Mouse (Mus musculus) heart, adult 18-20 months (tissue): ENCODE data around the gene Map1b. TPM values are rescaled to one million over a fixed set of nuclear protein-coding genes. Genes with fewer than 3 reads are reported as not detected.

ENCODE experiments used
- DNase-seq, 2 experiments: peaks; one replicate each; pipeline ENCODE4 v3.0.0; 2021 to 2022; ENCODE audit warnings: mixed read lengths in 1 of 2
- total RNA-seq, 2 experiments: library from RNA; stranded (reverse); gene quantifications; 2 replicates each; pipeline ENCODE4 v1.2.3; 2021

The Map1b gene
- total RNA-seq, 2 experiments from 2014 or later, result 9.9 to 10.8 TPM

GRCm38 (mm10) chr13:99447403-99448199 lies 68.7 kb downstream of the Map1b start:
- peak; percentile 40 to 46 for DNase-seq

DNA sequence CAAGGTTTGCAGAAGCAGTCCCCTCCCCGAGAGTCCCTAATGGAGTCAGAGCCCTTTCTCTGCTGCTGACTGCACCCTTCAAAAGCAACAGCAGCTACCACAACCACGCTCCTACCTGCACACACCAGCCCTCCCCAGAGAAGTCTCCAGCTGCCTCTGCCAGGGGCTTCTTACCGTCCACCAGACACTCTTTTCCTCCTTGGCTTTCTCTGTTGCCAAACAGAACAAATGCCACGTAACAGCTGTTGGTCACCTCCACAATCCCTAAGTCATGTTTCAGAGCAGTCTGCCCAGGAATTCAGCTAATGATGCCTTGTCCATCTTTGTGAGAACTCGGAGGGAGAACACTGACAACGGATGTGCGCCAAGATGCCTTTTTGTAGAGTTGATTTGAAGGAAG lies 69.3 kb downstream of the Map1b start:
- no peak for DNase-seq

DNA sequence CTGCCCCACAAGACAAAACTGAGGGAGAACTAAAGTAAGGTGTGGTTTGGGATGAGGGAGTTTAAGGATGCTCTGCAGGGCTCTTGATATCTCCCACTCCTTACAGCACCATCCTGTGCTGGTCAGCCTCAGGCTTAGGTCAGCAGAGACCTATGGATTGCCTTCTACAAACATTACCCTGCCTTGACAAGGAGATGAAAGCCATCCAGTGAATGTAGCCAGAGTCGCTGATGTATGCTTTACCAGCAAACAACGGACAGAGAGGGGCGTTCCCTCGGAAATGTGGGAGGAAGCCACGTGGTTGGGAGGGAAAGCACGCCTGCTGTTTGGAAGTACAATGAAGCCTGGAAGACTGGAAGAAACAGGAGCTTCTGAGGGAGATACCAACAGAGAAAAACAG lies 71.5 kb downstream of the Map1b start:
- DNase-seq, result peak; percentile 25 to 30

DNA sequence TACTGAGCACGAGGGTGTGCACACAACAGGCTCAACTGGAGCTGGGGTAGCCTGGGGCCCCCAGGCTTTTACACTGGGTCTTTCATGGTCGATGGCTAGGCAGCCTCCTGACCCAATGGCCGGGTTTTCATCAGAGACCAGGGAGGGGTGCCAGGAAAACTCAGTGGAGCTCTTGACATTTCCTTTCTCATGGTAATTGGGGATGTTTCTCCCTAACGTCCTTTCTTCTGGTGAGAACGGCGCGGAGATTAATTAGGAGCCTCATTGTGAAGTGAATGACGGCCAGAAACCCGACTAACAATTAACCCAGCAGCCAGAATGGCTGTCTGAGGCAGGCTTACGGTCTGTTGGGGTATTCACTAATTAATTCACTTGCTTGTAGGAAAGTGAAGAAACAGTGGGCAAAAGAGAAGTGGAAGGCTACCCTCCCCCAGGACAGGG lies 71.9 kb downstream of the Map1b start:
- no peak for DNase-seq

- DNase-seq, result no peak
These were observed 72.7 kb downstream of the Map1b start for GRCm38 (mm10) chr13:99443484-99444175.

DNA sequence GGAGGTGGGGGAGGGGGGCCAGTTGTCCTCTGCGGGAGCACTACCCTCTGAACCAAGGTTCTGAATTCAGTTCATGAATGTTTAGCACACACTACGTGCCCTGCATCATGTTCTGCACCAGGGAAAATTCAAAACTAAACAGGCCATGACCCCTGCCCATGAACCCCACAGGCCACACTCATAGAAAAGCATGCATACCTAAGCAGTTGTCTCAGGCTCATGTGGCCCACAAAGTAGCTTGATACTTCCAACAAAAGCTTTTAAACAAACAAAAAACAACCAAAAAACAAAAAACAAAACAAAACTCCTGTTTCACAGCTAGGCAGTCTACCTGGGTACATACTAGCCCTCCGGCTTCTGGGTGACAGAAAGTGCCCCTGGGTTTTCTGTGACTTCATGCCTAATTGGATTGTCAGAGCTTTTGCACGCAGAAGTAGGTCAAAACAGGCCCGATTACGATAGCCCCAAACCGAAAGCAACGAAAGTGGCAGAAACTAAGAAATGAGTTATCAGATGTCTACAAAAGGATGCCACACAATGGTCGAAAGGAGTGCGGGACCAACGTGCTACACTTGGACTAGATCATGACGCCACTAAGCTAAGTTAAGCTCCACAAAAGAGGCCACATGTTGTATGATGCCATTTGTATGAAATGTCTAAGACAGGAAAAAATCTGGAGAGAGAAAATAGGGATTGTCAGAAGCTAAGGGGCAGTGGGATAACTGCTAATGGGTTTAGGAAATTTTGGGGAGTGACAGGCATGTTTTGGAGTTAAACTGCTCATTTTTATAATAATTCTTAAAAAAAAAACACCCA lies 73.7 kb downstream of the Map1b start:
- DNase-seq, result no peak

GRCm38 (mm10) chr13:99441700-99442433 lies 74.5 kb downstream of the Map1b start:
- no peak for DNase-seq

DNA sequence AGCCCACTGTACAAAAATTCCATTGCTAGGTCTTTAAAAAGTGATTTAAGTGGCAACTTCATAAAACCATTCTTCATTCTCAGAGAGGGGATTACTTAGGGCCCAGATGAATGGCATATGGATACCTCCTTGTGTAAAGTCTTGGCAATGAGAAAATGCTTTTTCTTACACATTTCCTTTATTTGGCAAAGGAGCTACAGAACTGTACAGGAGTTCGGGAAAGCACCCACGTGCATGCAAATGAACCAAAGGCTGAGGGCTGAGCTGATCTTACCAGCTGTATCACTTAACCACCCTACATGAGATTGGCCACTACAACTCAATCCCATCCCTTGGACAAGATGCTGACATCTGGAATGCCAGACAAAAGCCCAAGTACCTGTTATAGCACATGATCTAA lies 76.1 kb downstream of the Map1b start:
- DNase-seq, result no peak

DNA sequence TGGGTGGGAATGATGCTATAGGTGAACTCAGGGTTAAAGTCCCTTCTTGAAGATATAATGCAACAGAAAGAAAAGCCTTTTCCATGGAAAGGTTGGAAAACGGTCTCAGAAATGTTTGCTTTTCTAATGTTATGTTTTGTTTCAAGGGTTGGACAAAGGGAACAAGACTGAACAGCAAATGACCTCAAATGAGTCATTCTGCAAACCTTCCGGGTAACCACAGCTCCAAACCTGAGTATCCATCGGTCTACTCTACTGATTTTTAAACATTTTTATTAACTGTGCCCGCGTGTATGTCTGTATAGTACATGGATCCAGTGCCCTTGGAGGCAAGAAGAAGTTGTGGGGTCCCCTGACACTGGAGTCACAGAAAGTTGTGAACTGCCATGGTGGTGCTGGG lies 77.0 kb downstream of the Map1b start:
- no peak for DNase-seq

- no peak for DNase-seq
These were observed 79.3 kb downstream of the Map1b start for GRCm38 (mm10) chr13:99437051-99437450.

DNA sequence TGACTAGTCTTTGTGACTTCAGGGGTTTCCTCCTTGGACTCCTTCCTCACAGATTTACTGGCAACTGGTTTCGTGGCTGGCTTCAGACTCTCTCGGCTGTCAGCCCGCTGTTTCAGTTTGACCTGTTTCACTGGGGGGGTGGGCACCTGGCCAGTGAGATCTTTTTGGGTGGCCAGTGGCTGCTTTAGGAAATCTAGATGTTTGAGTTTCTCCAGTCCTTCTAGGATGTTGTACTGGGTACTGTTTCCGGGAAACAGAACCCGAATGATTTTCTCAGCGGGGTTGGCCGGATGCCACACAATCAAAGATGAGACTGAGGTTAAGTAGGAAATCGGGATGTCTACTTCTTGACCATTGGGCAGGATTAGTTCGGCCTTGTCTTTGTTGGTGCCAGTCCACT lies 81.8 kb downstream of the Map1b start:
- no peak for DNase-seq

DNA sequence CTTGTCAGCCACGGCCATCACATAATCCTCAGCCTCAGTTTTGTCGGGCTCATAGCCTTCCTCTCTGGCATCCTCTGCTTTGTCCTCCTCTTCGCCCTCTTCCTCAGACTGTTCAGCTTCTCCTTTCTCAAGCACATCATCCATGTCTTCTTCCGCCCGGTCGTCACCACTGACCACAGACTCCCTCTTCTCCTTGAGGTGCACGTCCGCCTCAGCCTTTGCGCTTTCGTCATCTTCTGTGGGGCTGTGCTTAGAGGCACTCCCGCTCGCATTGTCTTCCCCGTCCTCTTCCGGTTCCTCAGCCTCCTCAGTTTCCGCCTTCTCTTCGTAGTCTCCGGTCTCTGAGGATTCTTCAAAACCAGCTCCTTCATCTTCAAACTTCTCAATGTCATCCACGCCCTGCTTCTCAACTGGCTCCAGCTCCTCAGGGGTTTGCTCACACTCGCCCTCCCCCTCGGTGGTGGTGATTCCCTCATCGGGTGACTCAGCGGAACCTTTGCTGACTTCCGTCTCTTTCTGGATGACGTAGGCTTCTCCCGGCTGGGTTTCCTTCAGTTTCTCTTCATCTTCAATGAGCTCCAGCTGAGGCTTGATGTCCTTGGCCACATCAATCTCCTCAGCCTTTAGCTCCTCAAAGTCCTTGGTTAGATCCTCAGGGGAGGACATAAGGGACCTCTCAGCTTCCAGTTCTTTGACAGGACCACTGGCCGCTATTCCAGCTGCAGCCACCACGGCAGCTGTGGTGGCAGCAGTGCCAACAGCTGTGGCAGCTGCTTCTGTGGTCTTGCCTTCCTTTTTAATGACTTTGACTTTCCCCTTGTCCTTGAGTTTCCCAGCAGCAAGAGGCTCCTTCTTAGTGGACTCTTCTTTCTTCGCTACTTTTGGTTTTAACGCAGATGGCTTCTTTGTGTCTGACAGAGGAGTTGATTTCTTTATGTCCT lies 83.0 kb downstream of the Map1b start:
- no peak for DNase-seq

DNA sequence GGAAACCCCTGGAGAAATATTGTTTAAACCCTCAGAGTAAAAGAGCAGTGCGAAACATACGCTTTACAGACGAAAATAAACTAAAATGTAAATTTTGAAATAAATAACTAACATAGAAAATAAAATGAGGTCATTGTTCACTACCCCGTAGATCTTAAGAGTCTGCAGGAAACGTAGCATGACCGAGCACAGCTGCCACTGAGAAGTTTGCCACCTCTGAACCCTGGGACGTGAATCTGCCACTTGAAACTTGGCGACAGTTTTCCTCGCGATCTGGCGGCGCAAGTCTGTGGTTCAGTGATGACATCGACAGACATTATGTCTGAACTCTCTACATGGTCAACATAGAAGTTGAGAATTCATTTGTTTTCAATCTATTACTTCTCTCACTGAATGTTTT lies 92.8 kb downstream of the Map1b start:
- DNase-seq, result no peak

DNA sequence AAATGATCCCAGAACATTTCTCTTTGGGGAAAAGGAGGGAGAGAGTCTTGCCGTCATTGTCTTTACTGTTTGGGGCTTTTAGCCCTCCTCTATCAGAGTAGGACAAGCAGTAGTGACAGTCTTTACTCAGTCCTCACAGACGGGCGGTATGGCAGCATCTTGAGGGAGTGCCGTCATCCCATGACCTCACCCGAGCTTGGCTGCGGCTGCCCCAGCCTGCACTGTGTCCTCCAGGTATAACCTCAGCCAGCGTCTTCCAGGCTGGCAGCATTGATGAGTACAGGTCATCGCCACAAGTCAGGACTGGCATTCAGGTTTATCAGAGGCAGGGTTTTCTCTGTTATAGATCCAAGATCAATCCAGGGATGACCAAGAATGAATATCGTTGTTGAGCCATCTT lies 99.7 kb downstream of the Map1b start:
- no peak for DNase-seq

DNA sequence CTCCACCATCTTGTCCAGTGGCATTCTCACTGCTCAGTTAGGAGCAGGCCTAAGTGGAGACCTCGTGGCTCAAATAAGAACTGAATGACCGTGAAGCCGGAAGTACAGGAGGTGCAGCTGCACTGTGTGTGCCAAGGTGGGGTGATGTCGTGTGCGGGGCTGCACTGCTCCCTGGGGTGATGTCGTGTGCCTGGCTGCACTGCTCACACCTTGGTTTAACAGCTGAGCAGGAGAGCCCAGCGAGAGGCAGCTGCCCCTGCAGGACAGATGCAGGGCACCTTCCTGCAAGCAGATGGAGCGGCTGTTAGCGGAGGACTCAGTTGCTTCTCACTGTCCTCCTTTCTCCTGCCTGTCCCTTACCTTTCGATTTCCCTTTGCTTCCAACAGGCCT lies 102.0 kb downstream of the Map1b start:
- DNase-seq, result no peak

DNA sequence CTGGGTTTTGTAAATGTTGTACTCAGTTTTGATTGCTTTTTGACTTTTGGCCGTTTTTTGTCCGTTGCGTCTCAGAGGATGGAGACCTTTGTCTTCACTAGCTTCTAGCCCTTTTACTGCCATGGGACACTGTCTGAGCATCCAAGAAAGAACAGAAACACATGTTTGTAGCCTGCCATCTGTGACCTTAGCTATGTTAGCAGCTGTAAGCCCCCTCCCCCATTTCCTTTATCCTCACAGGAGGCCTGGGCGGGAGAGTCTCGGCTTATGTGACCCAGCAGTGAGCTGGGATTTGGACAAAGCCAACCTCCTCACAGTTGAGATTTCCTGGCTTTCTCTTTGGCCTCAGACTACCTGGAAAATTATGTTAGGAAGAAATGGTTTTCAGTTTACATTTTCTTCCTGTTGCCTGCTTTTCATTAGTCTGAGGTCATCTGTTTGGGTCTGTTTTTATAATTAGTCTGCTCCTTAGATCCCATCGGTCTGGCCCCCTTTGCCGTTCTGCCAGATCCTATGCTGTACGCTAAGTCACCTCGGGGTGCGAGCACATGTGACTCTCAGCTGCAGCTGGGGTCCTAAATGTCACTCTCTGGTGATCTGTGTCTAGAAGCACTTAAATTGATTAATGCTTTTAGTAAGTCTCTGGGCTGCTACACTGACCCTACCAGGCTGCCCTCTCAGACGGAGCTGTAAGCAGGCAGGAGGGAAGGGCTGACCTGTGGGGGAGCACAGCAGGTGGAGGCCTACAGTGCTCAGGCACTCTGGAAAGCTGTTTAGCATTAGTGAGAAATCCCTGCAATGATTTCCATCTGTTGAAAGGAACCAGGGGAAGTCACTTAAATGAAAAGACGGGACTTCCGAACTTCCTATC lies 102.6 kb downstream of the Map1b start:
- DNase-seq, result no peak

- peak; percentile 70 to 82 for DNase-seq
These were observed 103.8 kb downstream of the Map1b start for GRCm38 (mm10) chr13:99412477-99413080.

GRCm38 (mm10) chr13:99411761-99412160 lies 104.6 kb downstream of the Map1b start:
- DNase-seq, result no peak
